Mouse (Mus musculus): ENCODE results near the gene Pcyt2. TPM values are rescaled to one million over a fixed set of nuclear protein-coding genes. Genes with fewer than 3 reads are reported as not detected.
"Not testable (repeated sequence)": the region's sequence is repeated elsewhere in the genome, so short reads cannot be mapped to it uniquely, and the experiment has no call there.

Pcyt2 gene
- polyA plus RNA-seq, 1 experiment from 2014 or later, result 126 TPM

- H3K4me1 ChIP-seq (replicated peaks; ENCODE audit: control insufficient read depth, insufficient read depth, low read length), result peaks cover 10% of the 10 kb centered on the region
- peaks cover 30% of the 10 kb centered on the region for H3K36me3 ChIP-seq (ENCODE audit: control insufficient read depth, insufficient read depth, low read length)
- WGBS, result 81% methylated on average over 2 of the region's 2 CpGs
- not testable (repeated sequence) for H3K4me3 ChIP-seq (ENCODE audit: low read depth, low read length); ATAC-seq (replicated peaks; ENCODE audit: low FRiP score); H3K27ac ChIP-seq (ENCODE audit: low read depth, low read length); H3K9ac ChIP-seq (ENCODE audit: low read length); DNase-seq (ENCODE audit: low spot score); H3K27me3 ChIP-seq (ENCODE audit: control insufficient read depth, insufficient read depth, low read length); H3K4me2 ChIP-seq (ENCODE audit: low read depth, low read length, severe bottlenecking); H3K9me3 ChIP-seq (ENCODE audit: control insufficient read depth, low read length)
These were observed 34.8 kb downstream of the Pcyt2 start for GRCm38 (mm10) chr11:120582982-120583293.

GRCm38 (mm10) chr11:120582268-120582981, 35.3 kb downstream of the Pcyt2 start:
- peak overlapping the region; percentile 87 for H3K4me2 ChIP-seq (ENCODE audit: low read depth, low read length, severe bottlenecking)
- DNase-seq (ENCODE audit: low spot score) (no peak), ATAC-seq (replicated peaks; ENCODE audit: low FRiP score) (no peak)
- peak overlapping the region; percentile 97 for H3K4me3 ChIP-seq (ENCODE audit: low read depth, low read length)
- H3K27ac ChIP-seq (ENCODE audit: low read depth, low read length), result peak overlapping the region; percentile 84
- H3K4me1 ChIP-seq (replicated peaks; ENCODE audit: control insufficient read depth, insufficient read depth, low read length), result peaks cover 10% of the 10 kb centered on the region
- no peaks in the 10 kb centered on the region for H3K27me3 ChIP-seq (ENCODE audit: control insufficient read depth, insufficient read depth, low read length)
- peaks cover 28% of the 10 kb centered on the region for H3K36me3 ChIP-seq (ENCODE audit: control insufficient read depth, insufficient read depth, low read length)
- WGBS, result 76% methylated on average over 8 of the region's 8 CpGs
- H3K9me3 ChIP-seq (ENCODE audit: control insufficient read depth, low read length), result peaks cover 3% of the 10 kb centered on the region; the same call in 1 of the 2 replicates
- peak overlapping the region; percentile 80 for H3K9ac ChIP-seq (ENCODE audit: low read length)

GRCm38 (mm10) chr11:120581490-120582267, 36.1 kb downstream of the Pcyt2 start, which contains the start of gene Arhgdia:
TSS of gene Arhgdia (minus strand) at chr11:120581624.
- peaks cover 10% of the 10 kb centered on the region for H3K4me1 ChIP-seq (replicated peaks; ENCODE audit: control insufficient read depth, insufficient read depth, low read length)
- peak within 1 kb of the TSS; percentile 97 for H3K4me3 ChIP-seq (ENCODE audit: low read depth, low read length)
- DNase-seq (ENCODE audit: low spot score) (peak; percentile 95), ATAC-seq (replicated peaks; ENCODE audit: low FRiP score) (peak; percentile 63)
- H3K4me2 ChIP-seq (ENCODE audit: low read depth, low read length, severe bottlenecking), result peak within 1 kb of the TSS; percentile 87
- 6% methylated on average over 69 of the region's 75 CpGs for WGBS
- H3K9me3 ChIP-seq (ENCODE audit: control insufficient read depth, low read length), result peaks cover 3% of the 10 kb centered on the region; the same call in 1 of the 2 replicates
- H3K27ac ChIP-seq (ENCODE audit: low read depth, low read length), result peak within 1 kb of the TSS; percentile 84
- peak within 1 kb of the TSS; percentile 80 for H3K9ac ChIP-seq (ENCODE audit: low read length)
- no peaks in the 10 kb centered on the region for H3K27me3 ChIP-seq (ENCODE audit: control insufficient read depth, insufficient read depth, low read length)
- H3K36me3 ChIP-seq (ENCODE audit: control insufficient read depth, insufficient read depth, low read length), result peaks cover 28% of the 10 kb centered on the region

GRCm38 (mm10) chr11:120580871-120581331, 36.8 kb downstream of the Pcyt2 start:
- H3K36me3 ChIP-seq (ENCODE audit: control insufficient read depth, insufficient read depth, low read length), result peaks cover 25% of the 10 kb centered on the region
- peak; percentile 69 for DNase-seq (ENCODE audit: low spot score)
- H3K27ac ChIP-seq (ENCODE audit: low read depth, low read length), result peak overlapping the region; percentile 84
- under 1% methylated on average over 44 of the region's 44 CpGs for WGBS
- H3K9ac ChIP-seq (ENCODE audit: low read length), result peak overlapping the region; percentile 80
- H3K4me1 ChIP-seq (replicated peaks; ENCODE audit: control insufficient read depth, insufficient read depth, low read length), result peaks cover 10% of the 10 kb centered on the region
- no peaks in the 10 kb centered on the region for H3K27me3 ChIP-seq (ENCODE audit: control insufficient read depth, insufficient read depth, low read length)
- peak overlapping the region; percentile 97 for H3K4me3 ChIP-seq (ENCODE audit: low read depth, low read length)
- H3K9me3 ChIP-seq (ENCODE audit: control insufficient read depth, low read length), result peaks cover 3% of the 10 kb centered on the region; the same call in 1 of the 2 replicates
- peak overlapping the region; percentile 87 for H3K4me2 ChIP-seq (ENCODE audit: low read depth, low read length, severe bottlenecking)
- ATAC-seq (replicated peaks; ENCODE audit: low FRiP score), result peak; percentile 20

- Histone ChIP-seq H3K4me1 (replicated peaks; ENCODE audit: control insufficient read depth, insufficient read depth, low read length) (peaks cover 10% of the 10 kb centered on the region), H3K9me3 (ENCODE audit: control insufficient read depth, low read length) (peaks cover 3% of the 10 kb centered on the region; the same call in 1 of the 2 replicates), H3K9ac (ENCODE audit: low read length) (peak overlapping the region; percentile 80), H3K4me2 (ENCODE audit: low read depth, low read length, severe bottlenecking) (peak overlapping the region; percentile 87), H3K36me3 (ENCODE audit: control insufficient read depth, insufficient read depth, low read length) (peaks cover 22% of the 10 kb centered on the region), H3K4me3 (ENCODE audit: low read depth, low read length) (peak overlapping the region; percentile 97), H3K27ac (ENCODE audit: low read depth, low read length) (no peak overlapping the region), H3K27me3 (ENCODE audit: control insufficient read depth, insufficient read depth, low read length) (no peaks in the 10 kb centered on the region)
- DNase-seq (ENCODE audit: low spot score) (no peak), ATAC-seq (replicated peaks; ENCODE audit: low FRiP score) (no peak)
- 70% methylated on average over 7 of the region's 7 CpGs for WGBS
These were observed 37.5 kb downstream of the Pcyt2 start for GRCm38 (mm10) chr11:120580190-120580589.

GRCm38 (mm10) chr11:120579316-120580107, 38.2 kb downstream of the Pcyt2 start:
- H3K4me3 ChIP-seq (ENCODE audit: low read depth, low read length), result peak overlapping the region; percentile 97
- DNase-seq (ENCODE audit: low spot score), result peak; percentile 90
- no peaks in the 10 kb centered on the region for H3K27me3 ChIP-seq (ENCODE audit: control insufficient read depth, insufficient read depth, low read length)
- peaks cover 3% of the 10 kb centered on the region; the same call in 1 of the 2 replicates for H3K9me3 ChIP-seq (ENCODE audit: control insufficient read depth, low read length)
- ATAC-seq (replicated peaks; ENCODE audit: low FRiP score), result no peak
- H3K4me2 ChIP-seq (ENCODE audit: low read depth, low read length, severe bottlenecking), result peak overlapping the region; percentile 87
- H3K36me3 ChIP-seq (ENCODE audit: control insufficient read depth, insufficient read depth, low read length), result peaks cover 20% of the 10 kb centered on the region
- H3K27ac ChIP-seq (ENCODE audit: low read depth, low read length), result no peak overlapping the region
- peaks cover 10% of the 10 kb centered on the region for H3K4me1 ChIP-seq (replicated peaks; ENCODE audit: control insufficient read depth, insufficient read depth, low read length)
- 63% methylated on average over 15 of the region's 15 CpGs for WGBS
- peak overlapping the region; percentile 30 for H3K9ac ChIP-seq (ENCODE audit: low read length)

GRCm38 (mm10) chr11:120578694-120579243, 39.0 kb downstream of the Pcyt2 start:
- peaks cover 16% of the 10 kb centered on the region for H3K36me3 ChIP-seq (ENCODE audit: control insufficient read depth, insufficient read depth, low read length)
- H3K9ac ChIP-seq (ENCODE audit: low read length), result no peak overlapping the region
- H3K4me3 ChIP-seq (ENCODE audit: low read depth, low read length), result no peak overlapping the region
- no peak for ATAC-seq (replicated peaks; ENCODE audit: low FRiP score)
- no peak overlapping the region for H3K4me2 ChIP-seq (ENCODE audit: low read depth, low read length, severe bottlenecking)
- H3K27me3 ChIP-seq (ENCODE audit: control insufficient read depth, insufficient read depth, low read length), result no peaks in the 10 kb centered on the region
- no peaks in the 10 kb centered on the region; the same call in 1 of the 2 replicates for H3K9me3 ChIP-seq (ENCODE audit: control insufficient read depth, low read length)
- 87% methylated on average over 11 of the region's 11 CpGs for WGBS
- no peak overlapping the region for H3K27ac ChIP-seq (ENCODE audit: low read depth, low read length)
- peaks cover 13% of the 10 kb centered on the region for H3K4me1 ChIP-seq (replicated peaks; ENCODE audit: control insufficient read depth, insufficient read depth, low read length)
- no peak for DNase-seq (ENCODE audit: low spot score)
